Mouse (Mus musculus) 3T3-L1 (cell line): ENCODE measurements around the gene Srbd1.

Source experiments
- DNase-seq: peaks from one replicate; pipeline ENCODE4 v3.0.0-alpha.2; 2015; ENCODE audit warnings: low read depth, low spot score

Gene Srbd1

GRCm38 (mm10) chr17:85985131-85985530, 159.8 kb downstream of the Srbd1 start:
- no peak for DNase-seq

DNA sequence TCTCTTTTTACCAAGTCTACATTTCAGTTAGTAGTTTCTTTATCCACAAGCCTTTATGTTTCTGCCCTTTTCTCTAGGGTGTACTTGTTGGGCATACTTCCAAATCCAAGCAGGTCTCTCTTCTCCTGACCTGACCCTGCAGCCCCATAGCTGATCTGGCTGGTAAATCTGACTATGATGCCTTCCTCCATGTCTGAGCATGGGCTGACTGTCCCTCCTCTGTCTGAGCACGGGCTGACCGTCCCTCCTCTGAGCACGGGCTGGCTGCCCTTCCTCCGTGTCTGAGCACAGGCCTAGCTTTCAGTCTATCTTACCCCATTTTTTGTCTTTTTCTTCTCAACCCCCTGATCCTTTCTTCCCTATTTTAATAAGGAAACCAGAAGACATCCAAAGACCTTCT, 162.7 kb downstream of the Srbd1 start:
- no peak for DNase-seq

DNA sequence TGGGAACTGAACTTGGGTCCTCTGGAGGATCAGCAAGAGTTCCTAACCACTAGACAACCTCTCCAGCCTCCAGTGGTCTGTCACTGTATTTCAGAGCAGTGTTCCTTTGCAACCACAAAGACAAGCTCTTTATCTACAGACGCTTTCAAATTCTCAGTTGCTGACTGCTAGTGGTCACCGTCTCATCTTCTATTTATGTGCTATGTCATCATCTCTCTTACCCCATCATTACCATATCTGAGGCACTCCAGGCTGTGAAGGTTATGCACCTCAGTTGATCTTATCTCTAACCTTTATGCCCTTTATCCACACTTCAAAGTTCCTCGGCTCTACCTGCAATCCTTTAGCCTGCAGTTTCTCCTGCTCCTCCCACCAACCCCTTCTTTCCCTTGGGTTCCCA, 163.1 kb downstream of the Srbd1 start:
- no peak for DNase-seq

DNA sequence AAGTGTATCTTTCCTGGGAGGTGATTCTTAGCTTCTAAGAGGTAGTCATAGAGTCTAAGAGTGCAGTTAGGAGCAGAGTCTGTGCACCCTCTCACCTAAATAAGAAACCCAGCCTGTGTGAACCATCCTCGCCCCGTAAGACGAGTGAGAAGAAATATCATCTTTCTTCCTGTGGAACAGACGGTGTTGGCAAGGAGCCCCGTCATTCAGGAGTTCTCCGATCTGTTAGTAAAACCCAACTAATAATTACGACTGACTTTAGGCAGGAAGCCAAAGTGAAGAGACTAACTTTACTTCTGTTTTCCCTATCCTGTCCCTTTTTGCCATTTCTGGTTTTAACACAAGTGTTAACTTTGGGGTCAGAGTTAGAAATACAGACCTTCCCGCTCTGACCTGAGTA, 166.1 kb downstream of the Srbd1 start:
- no peak for DNase-seq

DNA sequence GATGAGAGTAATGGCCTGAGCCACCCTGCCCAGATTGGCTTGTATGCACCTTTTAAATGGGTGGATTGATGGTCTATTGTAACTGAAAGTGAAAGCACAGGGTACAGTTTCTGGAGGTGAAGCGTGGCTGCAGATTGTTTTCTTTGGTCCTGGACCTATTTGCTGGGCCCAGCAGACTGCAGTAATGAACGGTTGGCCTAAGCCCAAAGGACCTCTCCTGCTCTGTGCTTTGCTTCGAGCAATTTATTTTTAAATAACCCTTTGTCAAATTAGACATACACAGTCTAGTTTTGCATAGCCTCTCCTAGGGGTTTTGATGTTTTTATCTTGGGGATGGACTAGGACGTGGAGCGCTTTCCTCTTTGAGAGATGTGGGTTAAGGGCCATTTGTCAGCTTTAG, 169.9 kb downstream of the Srbd1 start:
- DNase-seq, result peak; percentile 29

GRCm38 (mm10) chr17:85974591-85974990, 170.4 kb downstream of the Srbd1 start:
- DNase-seq, result no peak

DNA sequence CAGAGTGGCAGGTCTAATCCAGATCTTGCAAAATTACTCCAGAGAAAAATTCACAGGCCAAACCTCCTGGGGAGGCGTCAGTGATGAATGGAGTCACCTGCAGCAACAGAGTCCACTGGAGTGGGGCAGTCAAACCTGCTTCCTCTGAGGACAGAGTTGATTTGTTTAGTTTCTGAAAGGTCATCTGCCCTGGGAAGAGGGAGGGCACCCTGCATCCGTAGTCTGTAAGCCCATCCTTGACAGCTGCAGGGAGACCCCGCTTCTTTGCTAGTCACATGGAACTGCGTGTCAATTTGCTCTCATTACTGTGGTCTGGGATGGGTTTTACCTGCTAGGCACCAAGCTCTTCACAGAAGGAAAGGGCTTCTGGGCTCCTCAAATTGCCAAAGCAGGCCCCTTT, 173.9 kb downstream of the Srbd1 start:
- DNase-seq, result no peak

DNA sequence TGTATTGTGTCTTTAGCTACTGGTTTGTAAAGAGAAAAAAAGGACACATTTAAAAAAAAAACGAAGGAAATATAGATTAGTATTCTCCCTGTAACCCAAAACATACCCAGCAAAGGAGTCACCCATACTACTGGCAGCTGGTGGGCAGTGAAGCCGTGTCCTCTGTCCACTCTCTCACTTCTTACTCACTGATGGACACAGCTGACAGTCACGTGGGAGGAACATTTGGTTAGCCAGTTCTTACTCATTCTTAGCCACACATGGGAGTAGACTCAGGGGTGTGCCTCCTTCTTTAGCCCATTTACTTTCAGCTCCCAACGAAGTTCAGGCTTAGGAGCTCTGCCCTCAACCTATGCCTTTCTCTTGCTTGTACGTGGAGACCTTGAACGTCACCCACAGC, 183.3 kb downstream of the Srbd1 start:
- DNase-seq, result peak; percentile 85

GRCm38 (mm10) chr17:85951771-85952170, 193.2 kb downstream of the Srbd1 start:
- no peak for DNase-seq

DNA sequence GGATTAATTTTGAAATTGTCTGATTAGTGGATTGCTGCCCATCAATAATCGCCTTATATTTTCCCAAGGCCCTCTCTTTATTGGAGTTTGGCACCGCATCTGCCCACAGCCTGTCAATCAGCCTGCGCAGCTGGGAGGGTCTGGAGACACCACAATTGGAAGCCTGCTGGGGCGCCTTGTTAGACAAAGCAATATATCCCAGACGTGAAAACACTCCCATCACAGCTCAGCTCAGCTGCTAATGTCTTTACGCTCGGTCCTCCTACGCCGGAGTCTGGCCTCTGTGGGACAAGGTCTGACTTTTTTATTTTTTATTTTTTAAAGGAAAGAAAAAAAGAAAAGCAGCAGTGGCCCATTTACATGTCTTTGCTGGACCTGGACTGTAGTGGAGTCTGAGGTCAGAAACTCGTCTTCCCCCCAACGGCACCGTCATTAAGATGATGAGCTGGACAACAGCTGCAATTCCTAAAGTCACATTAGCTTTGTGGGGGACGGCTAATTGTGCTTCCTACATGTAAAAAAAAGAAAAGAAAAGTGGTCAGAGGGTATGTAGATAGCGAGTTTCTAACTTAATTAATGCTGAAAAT, 195.0 kb downstream of the Srbd1 start:
- DNase-seq, result no peak

GRCm38 (mm10) chr17:85948911-85949909, 195.8 kb downstream of the Srbd1 start:
- no peak for DNase-seq

DNA sequence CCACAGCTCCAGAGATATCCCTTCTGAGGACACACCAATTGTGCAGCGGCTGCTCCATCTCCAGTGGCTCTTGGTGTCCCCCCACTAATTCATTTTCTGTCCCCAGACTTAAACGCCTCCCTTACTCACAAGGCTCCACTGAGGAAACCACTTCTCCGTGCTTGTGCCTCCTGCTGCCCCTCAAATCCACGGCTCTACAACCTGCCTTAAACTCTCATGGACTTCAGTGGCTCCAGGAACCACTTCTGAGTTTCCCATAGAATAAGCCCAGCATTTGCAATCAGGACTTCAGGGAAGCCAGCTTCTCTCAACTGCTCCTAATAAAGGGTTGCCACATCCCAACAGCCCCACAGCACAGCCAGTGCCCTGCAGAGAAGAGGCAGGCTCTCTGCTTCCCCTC, 200.2 kb downstream of the Srbd1 start:
- DNase-seq, result no peak

- DNase-seq, result no peak
Observed at GRCm38 (mm10) chr17:85943994-85944640, 200.9 kb downstream of the Srbd1 start.

DNA sequence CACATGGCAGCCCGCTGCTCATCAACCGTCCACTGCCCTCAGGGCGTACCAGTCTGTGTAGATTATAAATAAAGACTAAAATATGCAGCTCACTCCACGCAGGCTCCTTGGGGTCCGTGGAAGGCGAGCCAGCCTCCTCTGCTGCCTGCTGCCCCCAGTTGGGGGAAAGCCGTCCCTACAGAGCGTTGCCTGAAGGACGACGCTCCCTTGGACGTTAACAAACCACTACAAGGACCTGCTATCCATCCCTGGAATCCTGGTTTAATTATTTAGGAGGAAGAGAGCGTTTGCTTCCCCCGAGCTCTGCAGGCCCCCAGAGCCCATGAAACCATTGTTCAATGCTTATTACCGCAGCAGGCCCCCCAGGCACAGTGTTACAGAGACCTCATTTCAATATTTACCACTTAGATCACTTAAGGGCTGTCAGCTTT, 201.4 kb downstream of the Srbd1 start:
- DNase-seq, result no peak

GRCm38 (mm10) chr17:85943071-85943470, 201.9 kb downstream of the Srbd1 start:
- no peak for DNase-seq

DNA sequence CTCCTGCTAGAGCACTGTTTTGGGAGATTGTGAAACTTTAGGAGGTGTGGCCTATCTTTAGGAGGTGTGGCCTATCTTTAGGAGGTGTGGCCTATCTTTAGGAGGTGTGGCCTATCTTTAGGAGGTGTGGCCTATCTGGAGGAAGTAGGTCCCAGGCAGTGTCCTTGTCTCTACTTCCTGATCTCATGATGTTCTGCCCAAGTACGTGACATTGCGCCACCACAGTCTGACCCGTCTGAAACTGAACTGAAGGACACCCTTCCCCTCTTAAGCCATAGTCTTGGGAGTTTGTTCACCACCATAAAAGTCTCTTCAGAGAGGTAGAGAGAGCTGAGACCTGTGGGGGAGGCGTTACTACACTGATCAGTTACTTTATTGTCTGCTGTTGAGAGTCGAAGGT, 202.9 kb downstream of the Srbd1 start:
- DNase-seq, result no peak

- no peak for DNase-seq
Observed at GRCm38 (mm10) chr17:85941141-85941738, 203.7 kb downstream of the Srbd1 start.

GRCm38 (mm10) chr17:85937131-85937530, 207.8 kb downstream of the Srbd1 start:
- no peak for DNase-seq

DNA sequence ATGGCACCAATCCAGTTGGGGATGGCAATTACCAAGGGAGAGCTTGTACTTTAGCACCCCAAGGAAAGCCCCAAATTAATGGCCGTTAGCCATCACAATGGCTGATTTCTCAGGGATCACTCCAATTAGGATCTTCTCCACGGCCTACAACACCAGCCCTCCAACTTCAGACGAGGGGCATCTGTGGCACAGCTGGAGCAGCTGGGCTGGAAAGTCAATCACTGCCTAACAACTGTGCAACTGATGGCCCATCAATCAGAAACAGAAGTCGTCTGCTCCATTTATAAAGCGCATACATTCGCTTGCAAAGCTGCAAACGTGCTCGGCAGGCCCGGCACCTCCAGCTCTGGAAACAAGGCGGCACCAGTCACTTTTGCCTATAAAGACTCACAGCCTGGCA, 209.7 kb downstream of the Srbd1 start:
- DNase-seq, result no peak
